Mouse (Mus musculus) mesoderm, embryonic 11.5 days (tissue): ENCODE data around the gene Olfr820.
"Not testable (repeated sequence)": the region's sequence is repeated elsewhere in the genome, so short reads cannot be mapped to it uniquely, and the experiment has no call there.

ENCODE experiments used
- DNase-seq: peaks from one replicate; pipeline ENCODE4 v3.0.0-alpha.2; 2012; ENCODE audit warnings: low read depth, low spot score

Gene Olfr820

GRCm38 (mm10) chr10:130012321-130012720 lies at the start of gene Olfr820:
TSS of gene Olfr820 (plus strand) at chr10:130012621.
- DNase-seq = no peak

GRCm38 (mm10) chr10:129966232-129966631 lies 46.2 kb upstream of the Olfr820 start:
- DNase-seq = not testable (repeated sequence)

GRCm38 (mm10) chr10:129967166-129967565 lies 45.3 kb upstream of the Olfr820 start, which contains the start of gene Olfr819:
TSS of gene Olfr819 (minus strand) at chr10:129967266.
- DNase-seq = not testable (repeated sequence)

GRCm38 (mm10) chr10:129972994-129973393 lies 39.4 kb upstream of the Olfr820 start:
- DNase-seq = not testable (repeated sequence)

GRCm38 (mm10) chr10:129976040-129976439 lies 36.4 kb upstream of the Olfr820 start, which contains the start of gene Olfr247:
TSS of gene Olfr247 (minus strand) at chr10:129976140.
- DNase-seq = not testable (repeated sequence)

GRCm38 (mm10) chr10:129981867-129982266 lies 30.6 kb upstream of the Olfr820 start:
- DNase-seq = not testable (repeated sequence)

- not testable (repeated sequence) for DNase-seq
Measured at GRCm38 (mm10) chr10:129984962-129985361, 27.5 kb upstream of the Olfr820 start, which contains the start of gene Gm10310. TSS of gene Gm10310 (minus strand) at chr10:129985062.

- DNase-seq = not testable (repeated sequence)
Measured at GRCm38 (mm10) chr10:130004104-130004503, 8.3 kb upstream of the Olfr820 start.

- DNase-seq = not testable (repeated sequence)
Measured at GRCm38 (mm10) chr10:130005366-130005765, 7.1 kb upstream of the Olfr820 start.

- no peak for DNase-seq
Measured at GRCm38 (mm10) chr10:130030048-130030447, 17.6 kb downstream of the Olfr820 start, which contains the start of gene Olfr821. TSS of gene Olfr821 (plus strand) at chr10:130030348.

- no peak for DNase-seq
Measured at GRCm38 (mm10) chr10:130037096-130037495, 24.7 kb downstream of the Olfr820 start.
